In genomic region chr11:114283208-114283607, GRCm38 (mm10) we compare ENCODE assay signal across 9 mouse cellular contexts.
DNase-seq lines count a peak whose midpoint lies in the region; ATAC-seq and TF ChIP-seq lines count a peak whose summit lies in the region.
"Had no signal": no experiment of that assay in that cellular context is flagged by ENCODE, and none has a peak within 500 bp of the region (broad histone marks: within the 10 kb centered on the region; RNA-seq: fewer than 3 reads in every experiment).

No protein-coding gene starts in this region.

- 46% methylated on average over 5 of the region's 5 CpGs for WGBS in heart, adult 2 months
- 37% methylated on average over 5 of the region's 5 CpGs for WGBS in heart, embryonic 12.5 days
- WGBS in small intestine, adult 2 months = 28% methylated on average over 5 of the region's 5 CpGs

- intact Hi-C loops in heart, adult 2 months (cut with DNase I) = loop anchor here (2.0 kb wide), 3 partner anchors 78 to 416 kb away; no protein-coding TSS in a partner anchor

- H3K27ac ChIP-seq in heart, adult 2 months = no peak overlapping the region
- no peak overlapping the region for H3K27ac ChIP-seq in heart, embryonic 12.5 days (ENCODE audit: poor library complexity, severe bottlenecking)
- H3K27ac ChIP-seq in small intestine, adult 2 months (ENCODE audit: insufficient read depth, low read depth, low read length) = no peak overlapping the region
- H3K27ac ChIP-seq: limb, embryonic 12.5 days had no signal

- TF ChIP-seq POLR2A in heart, adult 2 months (IDR thresholded peaks at IDR 0.05; ENCODE audit: insufficient read depth, low read depth, low read length) = no peak
- TF ChIP-seq POLR2A in small intestine, adult 2 months (IDR thresholded peaks at IDR 0.05; ENCODE audit: low read depth, low read length) = no peak

- no peak overlapping the region for H3K4me3 ChIP-seq in heart, adult 2 months
- H3K4me3 ChIP-seq in heart, embryonic 12.5 days = no peak overlapping the region
- H3K4me3 ChIP-seq in small intestine, adult 2 months (ENCODE audit: low read depth, low read length) = no peak overlapping the region
- H3K4me3 ChIP-seq: limb, embryonic 12.5 days had no signal

- no peaks in the 10 kb centered on the region for H3K36me3 ChIP-seq in heart, adult 2 months (ENCODE audit: control insufficient read depth, insufficient read depth, low read length)
- H3K36me3 ChIP-seq in heart, embryonic 12.5 days = no peaks in the 10 kb centered on the region
- H3K36me3 ChIP-seq in small intestine, adult 2 months (ENCODE audit: control insufficient read depth, insufficient read depth, low read length) = no peaks in the 10 kb centered on the region
- H3K36me3 ChIP-seq: limb, embryonic 12.5 days had no signal

- no peak for TF ChIP-seq EP300 in heart, adult 2 months (IDR thresholded peaks at IDR 0.05; ENCODE audit: insufficient read depth, low read depth, low read length)

- H3K4me2 ChIP-seq in heart, embryonic 12.5 days = no peak overlapping the region
- H3K4me2 ChIP-seq: limb, embryonic 12.5 days had no signal

- H3K79me2 ChIP-seq in heart, adult 2 months (replicated peaks; ENCODE audit: control insufficient read depth, insufficient read depth, low read length) = no peaks in the 10 kb centered on the region

- ATAC-seq in heart, embryonic 12.5 days (ENCODE audit: insufficient number of reproducible peaks, low FRiP score) = no peak

- peak; percentile 11 to 46 for DNase-seq in heart, adult 2 months
- DNase-seq in right cerebral cortex, postnatal 14 days = peak; percentile 66
- no peak for DNase-seq in right cerebral cortex, postnatal 25 days
- peak; percentile 25 to 31 for DNase-seq in cerebellum, postnatal 36 days
- peak; percentile 27 for DNase-seq in layer of hippocampus, adult 9-10 months (ENCODE audit: low spot score)
- DNase-seq in Muller cell, postnatal 12 days (ENCODE audit: inconsistent ontology term) = no peak

- no peaks in the 10 kb centered on the region for H3K9me3 ChIP-seq in heart, embryonic 12.5 days (replicated peaks)
- H3K9me3 ChIP-seq: limb, embryonic 12.5 days had no signal

- no peak overlapping the region for H3K9ac ChIP-seq in heart, adult 2 months (ENCODE audit: low read depth, low read length)
- H3K9ac ChIP-seq in heart, embryonic 12.5 days = no peak overlapping the region
- H3K9ac ChIP-seq: limb, embryonic 12.5 days had no signal

- H3K27me3 ChIP-seq in heart, adult 2 months (ENCODE audit: control insufficient read depth, insufficient read depth, low read length) = no peaks in the 10 kb centered on the region
- H3K27me3 ChIP-seq in heart, embryonic 12.5 days (replicated peaks) = peaks cover 13% of the 10 kb centered on the region
- H3K27me3 ChIP-seq in small intestine, adult 2 months (ENCODE audit: control insufficient read depth, insufficient read depth, low read length) = no peaks in the 10 kb centered on the region

- TF ChIP-seq CTCF in heart, adult 2 months (IDR thresholded peaks at IDR 0.05) = peak; percentile 69
- TF ChIP-seq CTCF in small intestine, adult 2 months (IDR thresholded peaks at IDR 0.05; ENCODE audit: extremely low read depth, insufficient read length, insufficient replicate concordance, low read depth, low read length) = peak; percentile 22; the same call in 1 of the 2 replicates

- H3K4me1 ChIP-seq in heart, adult 2 months (ENCODE audit: control insufficient read depth, insufficient read depth, low read length) = no peaks in the 10 kb centered on the region; the same call in 1 of the 2 replicates
- H3K4me1 ChIP-seq in heart, embryonic 12.5 days (replicated peaks) = 0 out of 2 replicates have a peak, but pooled peaks cover 5% of the 10 kb centered on the region
- H3K4me1 ChIP-seq in small intestine, adult 2 months (ENCODE audit: control insufficient read depth, insufficient read depth, insufficient read length, low read length) = no peaks in the 10 kb centered on the region
- H3K4me1 ChIP-seq: limb, embryonic 12.5 days had no signal

Comparison
In these comparisons a context has a peak if more than half of its experiments do, and no peak if none do; other contexts are left out.
1. DNase-seq: peak in heart, adult 2 months (2 of 2), right cerebral cortex, postnatal 14 days (single experiment), cerebellum, postnatal 36 days (2 of 2) and layer of hippocampus, adult 9-10 months (single experiment); none in right cerebral cortex, postnatal 25 days (single experiment) and Muller cell, postnatal 12 days (single experiment).